Mouse (Mus musculus) midbrain, embryonic 15.5 days (tissue): ENCODE measurements at regions not wholly inside any gene's neighbourhood (a gene's known extent, or its start where the extent isn't known, plus 50 kb on each side); places are given as distances from the start of the nearest gene placed in this dataset.

Source experiments
- ATAC-seq: fragments of 200-750 bp; cut with Nextera tagmentation; replicated peaks from 2 replicates; pipeline ENCODE4 v1.8.0; 2017; ENCODE audit warnings: moderate TSS enrichment
- H3K27ac ChIP-seq: fragments of 300-500 bp; sonication (generic); 2 replicates; pipeline ENCODE4 v1.5.1; 2015; ENCODE audit warnings: mild to moderate bottlenecking, inconsistent platforms
- H3K27me3 ChIP-seq: fragments of 300-500 bp; sonication (generic); replicated peaks from 2 replicates; pipeline ENCODE4 v1.6.1; 2015; ENCODE audit warnings: inconsistent platforms
- H3K36me3 ChIP-seq: fragments of 300-500 bp; sonication (generic); replicated peaks from 2 replicates; pipeline ENCODE4 v1.6.1; 2015; ENCODE audit warnings: inconsistent platforms
- H3K4me1 ChIP-seq: fragments of 300-500 bp; sonication (generic); 2 replicates; pipeline ENCODE4 v1.6.1; 2015; ENCODE audit warnings: inconsistent platforms
- H3K4me2 ChIP-seq: fragments of 300-500 bp; sonication (generic); 2 replicates; pipeline ENCODE4 v1.6.1; 2015; ENCODE audit warnings: inconsistent platforms, mild to moderate bottlenecking, moderate library complexity
- H3K4me3 ChIP-seq: fragments of 300-500 bp; sonication (generic); 2 replicates; pipeline ENCODE4 v1.5.1; 2015; ENCODE audit warnings: mild to moderate bottlenecking, inconsistent platforms
- H3K9ac ChIP-seq: fragments of 300-500 bp; sonication (generic); 2 replicates; pipeline ENCODE4 v1.6.1; 2015; ENCODE audit warnings: mild to moderate bottlenecking, inconsistent platforms
- H3K9me3 ChIP-seq: fragments of 300-500 bp; sonication (generic); 2 replicates; pipeline ENCODE4 v1.6.1; 2016; ENCODE audit warnings: inconsistent platforms
- WGBS: fragments of 180-500 bp; shearing (Covaris S2); methylation state at CpG from one replicate; pipeline ENCODE4 v1.1.7; 2015; ENCODE audit warnings: mixed read lengths; 5-methylcytosine and 5-hydroxymethylcytosine counted together

- no peak overlapping the region for H3K4me2 ChIP-seq
- no peaks in the 10 kb centered on the region for H3K9me3 ChIP-seq
- WGBS, result 85% methylated on average over 8 of the region's 8 CpGs
- H3K4me1 ChIP-seq, result no peaks in the 10 kb centered on the region
- H3K9ac ChIP-seq, result no peak overlapping the region
- no peaks in the 10 kb centered on the region for H3K27me3 ChIP-seq
- no peak overlapping the region for H3K27ac ChIP-seq
- no peaks in the 10 kb centered on the region for H3K36me3 ChIP-seq
- ATAC-seq, result no peak
- no peak overlapping the region for H3K4me3 ChIP-seq
These were observed 54.0 kb upstream of the Psmd7 start for GRCm38 (mm10) chr8:107642241-107642640.

- Histone ChIP-seq H3K36me3 (no peaks in the 10 kb centered on the region), H3K27me3 (no peaks in the 10 kb centered on the region), H3K4me1 (0 out of 2 replicates have a peak, but pooled peaks cover 5% of the 10 kb centered on the region), H3K9ac (no peak overlapping the region), H3K4me3 (no peak overlapping the region), H3K27ac (no peak overlapping the region), H3K9me3 (no peaks in the 10 kb centered on the region), H3K4me2 (no peak overlapping the region)
- ATAC-seq, result no peak
- WGBS, result 87% methylated on average over 8 of the region's 8 CpGs
These were observed 59.7 kb upstream of the Psmd7 start for GRCm38 (mm10) chr8:107647936-107648335.

- H3K36me3 ChIP-seq, result no peaks in the 10 kb centered on the region
- H3K4me2 ChIP-seq, result no peak overlapping the region
- no peaks in the 10 kb centered on the region for H3K27me3 ChIP-seq
- H3K27ac ChIP-seq, result no peak overlapping the region
- no peak overlapping the region for H3K4me3 ChIP-seq
- ATAC-seq, result no peak
- H3K9me3 ChIP-seq, result no peaks in the 10 kb centered on the region
- H3K4me1 ChIP-seq, result 0 out of 2 replicates have a peak, but pooled peaks cover 5% of the 10 kb centered on the region
- 88% methylated on average over 9 of the region's 9 CpGs for WGBS
- H3K9ac ChIP-seq, result no peak overlapping the region
These were observed 62.0 kb upstream of the Psmd7 start for GRCm38 (mm10) chr8:107650306-107650705.

GRCm38 (mm10) chr8:107651424-107651823 is 63.2 kb upstream of the Psmd7 start:
- Histone ChIP-seq H3K27me3 (no peaks in the 10 kb centered on the region), H3K9ac (no peak overlapping the region), H3K4me2 (peak overlapping the region; percentile 39), H3K27ac (peak overlapping the region; percentile 28; the same call in 1 of the 2 replicates), H3K36me3 (no peaks in the 10 kb centered on the region), H3K4me1 (0 out of 2 replicates have a peak, but pooled peaks cover 5% of the 10 kb centered on the region), H3K4me3 (peak overlapping the region; percentile 12), H3K9me3 (no peaks in the 10 kb centered on the region)
- ATAC-seq, result no peak
- 46% methylated on average over 11 of the region's 11 CpGs for WGBS

- H3K4me3 ChIP-seq, result no peak overlapping the region
- H3K27me3 ChIP-seq, result no peaks in the 10 kb centered on the region
- ATAC-seq, result no peak
- H3K36me3 ChIP-seq, result no peaks in the 10 kb centered on the region
- no peak overlapping the region for H3K4me2 ChIP-seq
- 0 out of 2 replicates have a peak, but pooled peaks cover 5% of the 10 kb centered on the region for H3K4me1 ChIP-seq
- WGBS, result 72% methylated on average over 8 of the region's 8 CpGs
- no peak overlapping the region for H3K9ac ChIP-seq
- H3K27ac ChIP-seq, result no peak overlapping the region
- H3K9me3 ChIP-seq, result no peaks in the 10 kb centered on the region
These were observed 64.0 kb upstream of the Psmd7 start for GRCm38 (mm10) chr8:107652226-107652625.

- H3K36me3 ChIP-seq, result no peaks in the 10 kb centered on the region
- no peaks in the 10 kb centered on the region for H3K27me3 ChIP-seq
- H3K4me3 ChIP-seq, result no peak overlapping the region
- WGBS, result 92% methylated on average over 10 of the region's 10 CpGs
- 0 out of 2 replicates have a peak, but pooled peaks cover 5% of the 10 kb centered on the region for H3K4me1 ChIP-seq
- no peak overlapping the region for H3K27ac ChIP-seq
- no peak for ATAC-seq
- H3K9me3 ChIP-seq, result no peaks in the 10 kb centered on the region
- H3K9ac ChIP-seq, result no peak overlapping the region
- H3K4me2 ChIP-seq, result no peak overlapping the region
These were observed 65.4 kb upstream of the Psmd7 start for GRCm38 (mm10) chr8:107653711-107654110.

GRCm38 (mm10) chr8:107656622-107657021 is 68.4 kb upstream of the Psmd7 start:
- Histone ChIP-seq H3K27me3 (no peaks in the 10 kb centered on the region), H3K27ac (no peak overlapping the region), H3K4me2 (no peak overlapping the region), H3K36me3 (no peaks in the 10 kb centered on the region), H3K9me3 (no peaks in the 10 kb centered on the region), H3K4me1 (0 out of 2 replicates have a peak, but pooled peaks cover under 1% of the 10 kb centered on the region), H3K4me3 (no peak overlapping the region), H3K9ac (no peak overlapping the region)
- 70% methylated on average over 5 of the region's 5 CpGs for WGBS
- no peak for ATAC-seq

- no peak overlapping the region for H3K9ac ChIP-seq
- 91% methylated on average over 4 of the region's 4 CpGs for WGBS
- no peak overlapping the region for H3K4me2 ChIP-seq
- H3K27ac ChIP-seq, result no peak overlapping the region
- no peaks in the 10 kb centered on the region for H3K4me1 ChIP-seq
- H3K27me3 ChIP-seq, result no peaks in the 10 kb centered on the region
- H3K36me3 ChIP-seq, result no peaks in the 10 kb centered on the region
- ATAC-seq, result no peak
- no peaks in the 10 kb centered on the region for H3K9me3 ChIP-seq
- H3K4me3 ChIP-seq, result no peak overlapping the region
These were observed 69.5 kb upstream of the Psmd7 start for GRCm38 (mm10) chr8:107657741-107658140.

GRCm38 (mm10) chr8:107658386-107658785 is 70.1 kb upstream of the Psmd7 start:
- H3K36me3 ChIP-seq, result no peaks in the 10 kb centered on the region
- no peaks in the 10 kb centered on the region for H3K9me3 ChIP-seq
- H3K27me3 ChIP-seq, result no peaks in the 10 kb centered on the region
- no peak overlapping the region for H3K4me3 ChIP-seq
- no peaks in the 10 kb centered on the region for H3K4me1 ChIP-seq
- no peak overlapping the region for H3K27ac ChIP-seq
- H3K9ac ChIP-seq, result no peak overlapping the region
- WGBS, result 92% methylated on average over 6 of the region's 6 CpGs
- no peak overlapping the region for H3K4me2 ChIP-seq
- ATAC-seq, result no peak

- Histone ChIP-seq H3K9ac (no peak overlapping the region), H3K27ac (no peak overlapping the region), H3K4me2 (no peak overlapping the region), H3K36me3 (no peaks in the 10 kb centered on the region), H3K4me1 (no peaks in the 10 kb centered on the region), H3K27me3 (no peaks in the 10 kb centered on the region), H3K4me3 (no peak overlapping the region), H3K9me3 (no peaks in the 10 kb centered on the region)
- ATAC-seq, result no peak
- 92% methylated on average over 6 of the region's 6 CpGs for WGBS
These were observed 72.4 kb upstream of the Psmd7 start for GRCm38 (mm10) chr8:107660624-107661023.

- WGBS, result 89% methylated on average over 5 of the region's 5 CpGs
- H3K4me3 ChIP-seq, result no peak overlapping the region
These were observed 81.3 kb upstream of the Psmd7 start for GRCm38 (mm10) chr8:107669608-107670007.

GRCm38 (mm10) chr8:107671471-107671870 is 83.2 kb upstream of the Psmd7 start:
- Histone ChIP-seq H3K27ac (0 out of 2 replicates have a peak overlapping the region, but pooled peaks have one; percentile 38), H3K27me3 (no peaks in the 10 kb centered on the region), H3K4me3 (no peak overlapping the region), H3K4me2 (no peak overlapping the region), H3K36me3 (no peaks in the 10 kb centered on the region), H3K9ac (no peak overlapping the region), H3K9me3 (no peaks in the 10 kb centered on the region), H3K4me1 (peaks cover 10% of the 10 kb centered on the region)
- ATAC-seq, result no peak
- WGBS, result 30% methylated on average over 8 of the region's 8 CpGs

More at GRCm38 (mm10) chr8:107669608-107670007, 81.3 kb upstream of the Psmd7 start:
- Histone ChIP-seq H3K36me3 (no peaks in the 10 kb centered on the region), H3K4me2 (no peak overlapping the region), H3K9ac (no peak overlapping the region), H3K27me3 (no peaks in the 10 kb centered on the region), H3K4me1 (peaks cover 10% of the 10 kb centered on the region), H3K27ac (no peak overlapping the region), H3K9me3 (no peaks in the 10 kb centered on the region)
- no peak for ATAC-seq

- no peak for ATAC-seq
- Histone ChIP-seq H3K4me2 (no peak overlapping the region), H3K9me3 (no peaks in the 10 kb centered on the region), H3K36me3 (no peaks in the 10 kb centered on the region), H3K27ac (no peak overlapping the region), H3K4me1 (peaks cover 10% of the 10 kb centered on the region), H3K27me3 (no peaks in the 10 kb centered on the region), H3K4me3 (no peak overlapping the region), H3K9ac (no peak overlapping the region)
- WGBS, result 95% methylated on average over 6 of the region's 6 CpGs
These were observed 84.4 kb upstream of the Psmd7 start for GRCm38 (mm10) chr8:107672691-107673090.
